In genomic region chr11:98744456-98745019, GRCm38 (mm10) we compare ENCODE assay signal across 8 mouse cellular contexts. TPM values are rescaled to one million over a fixed set of nuclear protein-coding genes. Genes with fewer than 3 reads are reported as not detected.
DNase-seq lines count a peak whose midpoint lies in the region; ATAC-seq and TF ChIP-seq lines count a peak whose summit lies in the region.
"Had no signal": no experiment of that assay in that cellular context is flagged by ENCODE, and none has a peak within 500 bp of the region (broad histone marks: within the 10 kb centered on the region; RNA-seq: fewer than 3 reads in every experiment).

No protein-coding gene starts in this region.

- H3K4me2 ChIP-seq in liver, embryonic 13.5 days: peak overlapping the region; percentile 97

- no peaks in the 10 kb centered on the region for H3K9me3 ChIP-seq in E14TG2a.4 (ENCODE audit: low read length)
- no peaks in the 10 kb centered on the region for H3K9me3 ChIP-seq in liver, embryonic 13.5 days (replicated peaks)

- 62% methylated on average over 7 of the region's 7 CpGs for WGBS in liver, embryonic 13.5 days (ENCODE audit: insufficient replicate concordance)

- peak overlapping the region; percentile 96 for H3K9ac ChIP-seq in liver, embryonic 13.5 days

- TF ChIP-seq CTCF in E14TG2a.4 (conservative IDR thresholded peaks at IDR 0.05; ENCODE audit: low read length): no peak

- H3K27ac ChIP-seq in brown adipose tissue, adult 24 weeks (replicated peaks; ENCODE audit: low read depth, low read length): peak overlapping the region; percentile 46
- H3K27ac ChIP-seq in liver, embryonic 13.5 days: peak overlapping the region; percentile 95

- peak overlapping the region; percentile 23; the same call in 1 of the 2 replicates for H3K4me3 ChIP-seq in E14TG2a.4 (replicated peaks; ENCODE audit: low read length)
- H3K4me3 ChIP-seq in brown adipose tissue, adult 24 weeks (ENCODE audit: insufficient read depth, low read depth, low read length): peak overlapping the region; percentile 99
- H3K4me3 ChIP-seq in liver, embryonic 13.5 days (replicated peaks): peak overlapping the region; percentile 92; the same call in 1 of the 2 replicates

- peaks cover 90% of the 10 kb centered on the region for H3K4me1 ChIP-seq in E14TG2a.4 (replicated peaks; ENCODE audit: low read depth, low read length)
- H3K4me1 ChIP-seq in brown adipose tissue, adult 24 weeks (ENCODE audit: control insufficient read depth, insufficient read depth, insufficient read length, low read length): peaks cover 56% of the 10 kb centered on the region
- H3K4me1 ChIP-seq in liver, embryonic 13.5 days (replicated peaks): peaks cover 92% of the 10 kb centered on the region

- no peak for ATAC-seq in liver, embryonic 13.5 days (ENCODE audit: low read depth)

- H3K27me3 ChIP-seq in E14TG2a.4 (ENCODE audit: insufficient read depth, low read length): peaks cover 20% of the 10 kb centered on the region
- no peaks in the 10 kb centered on the region for H3K27me3 ChIP-seq in liver, embryonic 13.5 days

- peak; percentile 49 for DNase-seq in heart, postnatal 4 days
- DNase-seq in liver, embryonic 13.5 days: no peak
- DNase-seq in yolk sac, embryonic 10.5 days (ENCODE audit: low spot score): no peak
- no peak for DNase-seq in urinary bladder, postnatal 4 days (ENCODE audit: low spot score in 2 of 2)
- no peak for DNase-seq in embryo, embryonic 11 days

- H3K36me3 ChIP-seq in E14TG2a.4 (ENCODE audit: insufficient read depth, low read length): no peaks in the 10 kb centered on the region
- no peaks in the 10 kb centered on the region; the same call in 1 of the 2 replicates for H3K36me3 ChIP-seq in liver, embryonic 13.5 days

RNA-seq across cellular contexts. Expression of gene Thra, which starts 4.1 kb away (rescaled TPM):
- 64.4 and 82.3 TPM in 2 replicates for polyA plus RNA-seq in brown adipose tissue, adult 24 weeks (2012; ENCODE audit: insufficient read depth, insufficient read length, missing spikeins)
- 100 to 1,000 TPM; 171 to 183 TPM for total RNA-seq in heart, postnatal 4 days (2021)
- polyA plus RNA-seq in liver, embryonic 13.5 days (2015; fragmentation: Nextera tagmentation; extraction: Ambion mirVana): 8.8 and 9.8 TPM in 2 replicates

RNA-seq across cellular contexts. Expression of gene Med24, which starts 15.3 kb away (rescaled TPM):
- 18.4 and 24.7 TPM in 2 replicates for polyA plus RNA-seq in brown adipose tissue, adult 24 weeks (2012; ENCODE audit: insufficient read depth, insufficient read length, missing spikeins)
- 10 to 100 TPM; 51.7 to 52.3 TPM for total RNA-seq in heart, postnatal 4 days (2021)
- 27.6 and 36.0 TPM in 2 replicates for polyA plus RNA-seq in liver, embryonic 13.5 days (2015; fragmentation: Nextera tagmentation; extraction: Ambion mirVana)

RNA-seq across cellular contexts. Expression of gene Nr1d1, which starts 30.6 kb away (rescaled TPM):
- 78.3 and 90.9 TPM in 2 replicates for polyA plus RNA-seq in brown adipose tissue, adult 24 weeks (2012; ENCODE audit: insufficient read depth, insufficient read length, missing spikeins)
- 10 to 100 TPM; 26.3 to 27.6 TPM for total RNA-seq in heart, postnatal 4 days (2021)
- 0.59 and 1.0 TPM in 2 replicates for polyA plus RNA-seq in liver, embryonic 13.5 days (2015; fragmentation: Nextera tagmentation; extraction: Ambion mirVana)

RNA-seq across cellular contexts. Expression of gene Csf3, which starts 43.5 kb away (rescaled TPM):
- polyA plus RNA-seq in brown adipose tissue, adult 24 weeks (2012; ENCODE audit: insufficient read depth, insufficient read length, missing spikeins): not detected in 2 replicates
- not detected for total RNA-seq in heart, postnatal 4 days (2021)
- not detected in 2 replicates for polyA plus RNA-seq in liver, embryonic 13.5 days (2015; fragmentation: Nextera tagmentation; extraction: Ambion mirVana)
- polyA plus RNA-seq: large intestine, adult 2 months had no signal

RNA-seq across cellular contexts. Expression of gene Msl1, which starts 50.8 kb away (rescaled TPM):
- 36.3 and 40.8 TPM in 2 replicates for polyA plus RNA-seq in brown adipose tissue, adult 24 weeks (2012; ENCODE audit: insufficient read depth, insufficient read length, missing spikeins)
- total RNA-seq in heart, postnatal 4 days (2021): 10 to 100 TPM; 67.8 to 71.5 TPM
- polyA plus RNA-seq in liver, embryonic 13.5 days (2015; fragmentation: Nextera tagmentation; extraction: Ambion mirVana): 6.8 and 6.9 TPM in 2 replicates

Comparison
In these comparisons a context has a peak if more than half of its experiments do, and no peak if none do; other contexts are left out.
1. H3K4me3 ChIP-seq: peak in every context shown above with its lines; median percentile 99 in brown adipose tissue, adult 24 weeks; 92 in liver, embryonic 13.5 days; 23 in E14TG2a.4.
2. RNA of gene Nr1d1, which starts 30.6 kb away (polyA plus RNA-seq): 78.3 to 90.9 TPM in brown adipose tissue, adult 24 weeks; 0.59 to 1.0 TPM in liver, embryonic 13.5 days; every median in the first group is over 10 times any median in the second.